Mouse (Mus musculus): ENCODE measurements around the gene Foxp1. TPM values are rescaled to one million over a fixed set of nuclear protein-coding genes. Genes with fewer than 3 reads are reported as not detected.
A peak's percentile ranks its signal among the peaks of the same experiment; 100 is the strongest.

Gene Foxp1
- polyA plus RNA-seq, 1 experiment = 129 TPM

DNA sequence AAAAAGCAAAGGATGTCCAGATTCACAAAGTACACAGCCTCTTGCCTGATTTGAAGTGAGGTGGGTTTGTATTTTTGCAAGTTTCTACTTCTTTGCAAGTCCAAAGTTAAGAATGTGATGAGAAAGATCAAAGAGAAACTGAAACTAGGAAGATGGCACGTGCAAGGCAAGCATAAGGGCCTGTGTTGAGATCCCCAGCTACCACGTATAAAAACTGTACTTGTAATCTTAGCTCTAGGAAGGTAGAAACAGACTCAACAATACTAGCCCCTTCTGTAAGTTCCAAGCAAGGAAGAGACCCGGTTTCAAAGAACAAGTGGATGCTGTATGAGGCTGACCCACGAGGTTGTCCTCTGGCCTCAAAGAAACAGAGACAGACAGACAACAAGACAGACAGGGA lies 90.6 kb downstream of the Foxp1 start:
- peaks cover 57% of the 10 kb centered on the region for H3K4me1 ChIP-seq (replicated peaks; ENCODE audit: control insufficient read depth, insufficient read depth, low read length)
- no peak overlapping the region for H3K4me3 ChIP-seq (ENCODE audit: control insufficient read depth, insufficient read depth, low read length)
- H3K36me3 ChIP-seq (ENCODE audit: control insufficient read depth, insufficient read depth, low read length) = no peaks in the 10 kb centered on the region
- TF ChIP-seq CTCF (IDR thresholded peaks at IDR 0.05; ENCODE audit: borderline replicate concordance, control insufficient read depth, extremely low read depth, insufficient read depth, low read length, poor library complexity) (no peak), POLR2A (IDR thresholded peaks at IDR 0.05; ENCODE audit: control insufficient read depth, extremely low read depth, insufficient read depth, low read length, poor library complexity) (no peak)
- DNase-seq = no peak
- no peaks in the 10 kb centered on the region for H3K27me3 ChIP-seq (ENCODE audit: control insufficient read depth, insufficient read depth, low read length)
- H3K27ac ChIP-seq (ENCODE audit: control insufficient read depth, insufficient read depth, low read length) = peak overlapping the region; percentile 73; the same call in 1 of the 2 replicates
- 35% methylated on average over 4 of the region's 4 CpGs for WGBS

DNA sequence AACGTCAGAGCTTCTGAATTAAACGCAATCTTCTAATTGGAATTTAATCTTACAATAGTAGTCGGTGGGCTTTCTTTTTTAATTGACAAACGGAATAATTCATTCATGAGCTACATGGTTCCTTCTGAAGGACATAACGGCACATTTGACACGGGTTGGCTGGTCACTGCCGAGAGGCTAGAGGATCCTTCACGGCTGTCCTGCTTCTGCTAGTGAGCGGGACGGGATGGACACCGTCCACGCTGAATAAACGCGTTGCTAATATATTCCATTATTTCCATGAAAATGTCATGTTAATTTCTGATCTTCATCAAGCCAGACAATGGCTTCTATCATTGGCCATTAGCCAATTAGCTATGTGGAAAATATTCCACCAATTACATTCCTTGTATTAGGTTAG lies 92.0 kb downstream of the Foxp1 start:
- Histone ChIP-seq H3K4me1 (replicated peaks; ENCODE audit: control insufficient read depth, insufficient read depth, low read length) (peaks cover 51% of the 10 kb centered on the region), H3K27me3 (ENCODE audit: control insufficient read depth, insufficient read depth, low read length) (no peaks in the 10 kb centered on the region), H3K36me3 (ENCODE audit: control insufficient read depth, insufficient read depth, low read length) (no peaks in the 10 kb centered on the region), H3K27ac (ENCODE audit: control insufficient read depth, insufficient read depth, low read length) (no peak overlapping the region), H3K4me3 (ENCODE audit: control insufficient read depth, insufficient read depth, low read length) (no peak overlapping the region)
- WGBS = 97% methylated on average over 14 of the region's 14 CpGs
- TF ChIP-seq POLR2A (IDR thresholded peaks at IDR 0.05; ENCODE audit: control insufficient read depth, extremely low read depth, insufficient read depth, low read length, poor library complexity) = no peak
- no peak for TF ChIP-seq CTCF (IDR thresholded peaks at IDR 0.05; ENCODE audit: borderline replicate concordance, control insufficient read depth, extremely low read depth, insufficient read depth, low read length, poor library complexity)
- no peak for DNase-seq

DNA sequence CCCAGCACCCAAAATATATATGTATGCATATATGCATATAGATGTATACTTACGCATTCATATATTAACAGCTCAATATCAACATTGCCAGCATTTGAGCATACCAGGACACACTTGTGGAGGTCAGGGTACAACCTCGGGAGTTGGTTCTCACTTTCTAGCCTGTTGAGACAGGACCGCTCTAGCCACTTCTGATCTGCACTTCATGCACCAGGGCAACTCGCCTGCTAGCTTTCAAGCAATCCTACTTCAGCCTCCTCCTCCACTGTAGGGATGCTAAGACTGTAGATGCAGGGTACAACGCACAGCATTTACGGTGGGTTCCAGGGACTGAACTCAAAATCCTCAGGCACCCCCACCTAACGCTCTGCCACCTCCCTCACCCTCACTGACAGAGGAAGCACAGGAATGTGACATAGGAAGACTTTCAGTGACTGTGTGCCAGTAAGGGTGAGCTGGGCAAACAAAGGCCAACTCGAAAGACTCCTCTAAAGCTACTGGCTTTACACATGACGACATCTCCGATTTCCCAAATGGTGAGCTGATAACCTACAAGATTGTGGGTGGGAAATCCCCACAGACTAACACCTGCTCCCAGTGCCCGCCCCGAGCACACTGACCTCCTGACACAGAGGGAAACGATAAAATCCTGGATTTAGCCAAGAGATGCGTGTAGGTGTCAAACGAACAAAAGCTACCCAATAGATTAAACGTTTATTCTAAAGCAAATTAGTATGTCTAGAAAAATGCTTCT lies 93.0 kb downstream of the Foxp1 start:
- H3K4me3 ChIP-seq (ENCODE audit: control insufficient read depth, insufficient read depth, low read length) = no peak overlapping the region
- H3K27me3 ChIP-seq (ENCODE audit: control insufficient read depth, insufficient read depth, low read length) = no peaks in the 10 kb centered on the region
- DNase-seq = no peak
- peaks cover 47% of the 10 kb centered on the region for H3K4me1 ChIP-seq (replicated peaks; ENCODE audit: control insufficient read depth, insufficient read depth, low read length)
- TF ChIP-seq CTCF (IDR thresholded peaks at IDR 0.05; ENCODE audit: borderline replicate concordance, control insufficient read depth, extremely low read depth, insufficient read depth, low read length, poor library complexity) (no peak), POLR2A (IDR thresholded peaks at IDR 0.05; ENCODE audit: control insufficient read depth, extremely low read depth, insufficient read depth, low read length, poor library complexity) (no peak)
- 77% methylated on average over 16 of the region's 16 CpGs for WGBS
- H3K27ac ChIP-seq (ENCODE audit: control insufficient read depth, insufficient read depth, low read length) = peak overlapping the region; percentile 71
- no peaks in the 10 kb centered on the region for H3K36me3 ChIP-seq (ENCODE audit: control insufficient read depth, insufficient read depth, low read length)

GRCm38 (mm10) chr6:99428961-99429360 lies 93.6 kb downstream of the Foxp1 start:
- DNase-seq = no peak

GRCm38 (mm10) chr6:99427301-99427700 lies 95.2 kb downstream of the Foxp1 start:
- Histone ChIP-seq H3K36me3 (ENCODE audit: control insufficient read depth, insufficient read depth, low read length) (no peaks in the 10 kb centered on the region), H3K27me3 (ENCODE audit: control insufficient read depth, insufficient read depth, low read length) (no peaks in the 10 kb centered on the region), H3K4me3 (ENCODE audit: control insufficient read depth, insufficient read depth, low read length) (no peak overlapping the region), H3K4me1 (replicated peaks; ENCODE audit: control insufficient read depth, insufficient read depth, low read length) (peaks cover 31% of the 10 kb centered on the region), H3K27ac (ENCODE audit: control insufficient read depth, insufficient read depth, low read length) (peak overlapping the region; percentile 28; the same call in 1 of the 2 replicates)
- WGBS = 76% methylated on average over 4 of the region's 4 CpGs
- TF ChIP-seq POLR2A (IDR thresholded peaks at IDR 0.05; ENCODE audit: control insufficient read depth, extremely low read depth, insufficient read depth, low read length, poor library complexity) (no peak), CTCF (IDR thresholded peaks at IDR 0.05; ENCODE audit: borderline replicate concordance, control insufficient read depth, extremely low read depth, insufficient read depth, low read length, poor library complexity) (no peak)
- DNase-seq = no peak

More at GRCm38 (mm10) chr6:99428961-99429360, 93.6 kb downstream of the Foxp1 start:
- no peaks in the 10 kb centered on the region for H3K36me3 ChIP-seq (ENCODE audit: control insufficient read depth, insufficient read depth, low read length)
- H3K27me3 ChIP-seq (ENCODE audit: control insufficient read depth, insufficient read depth, low read length) = no peaks in the 10 kb centered on the region
- peaks cover 45% of the 10 kb centered on the region for H3K4me1 ChIP-seq (replicated peaks; ENCODE audit: control insufficient read depth, insufficient read depth, low read length)
- H3K27ac ChIP-seq (ENCODE audit: control insufficient read depth, insufficient read depth, low read length) = peak overlapping the region; percentile 83
- WGBS = 0% methylated on average over 2 of the region's 2 CpGs
- TF ChIP-seq POLR2A (IDR thresholded peaks at IDR 0.05; ENCODE audit: control insufficient read depth, extremely low read depth, insufficient read depth, low read length, poor library complexity) (no peak), CTCF (IDR thresholded peaks at IDR 0.05; ENCODE audit: borderline replicate concordance, control insufficient read depth, extremely low read depth, insufficient read depth, low read length, poor library complexity) (no peak)
- H3K4me3 ChIP-seq (ENCODE audit: control insufficient read depth, insufficient read depth, low read length) = no peak overlapping the region

DNA sequence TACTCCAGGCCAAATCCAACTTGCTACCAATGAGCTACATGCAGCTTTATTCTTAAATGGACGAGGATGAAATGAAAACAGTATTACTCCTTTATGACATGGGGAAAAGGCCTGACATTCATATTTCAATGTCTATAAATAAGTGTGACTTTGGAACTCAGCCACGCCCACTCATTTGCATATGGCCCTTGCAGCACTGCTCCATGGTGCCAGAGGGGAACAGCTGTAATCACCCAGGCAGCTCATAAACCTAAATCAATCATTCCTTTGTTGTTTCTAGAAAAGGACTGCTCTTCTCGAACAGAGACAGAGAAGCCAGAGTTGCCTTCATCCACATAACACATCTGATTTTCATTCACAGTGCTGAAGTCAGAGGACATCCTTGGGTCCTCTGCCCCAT lies 97.5 kb downstream of the Foxp1 start:
- 74% methylated on average over 3 of the region's 3 CpGs for WGBS
- H3K36me3 ChIP-seq (ENCODE audit: control insufficient read depth, insufficient read depth, low read length) = no peaks in the 10 kb centered on the region
- DNase-seq = no peak
- peaks cover 33% of the 10 kb centered on the region for H3K4me1 ChIP-seq (replicated peaks; ENCODE audit: control insufficient read depth, insufficient read depth, low read length)
- no peaks in the 10 kb centered on the region for H3K27me3 ChIP-seq (ENCODE audit: control insufficient read depth, insufficient read depth, low read length)
- H3K4me3 ChIP-seq (ENCODE audit: control insufficient read depth, insufficient read depth, low read length) = no peak overlapping the region
- TF ChIP-seq CTCF (IDR thresholded peaks at IDR 0.05; ENCODE audit: borderline replicate concordance, control insufficient read depth, extremely low read depth, insufficient read depth, low read length, poor library complexity) (no peak), POLR2A (IDR thresholded peaks at IDR 0.05; ENCODE audit: control insufficient read depth, extremely low read depth, insufficient read depth, low read length, poor library complexity) (no peak)
- no peak overlapping the region for H3K27ac ChIP-seq (ENCODE audit: control insufficient read depth, insufficient read depth, low read length)
